Mouse (Mus musculus): ENCODE results near the gene Tppp2.

The Tppp2 gene

DNA sequence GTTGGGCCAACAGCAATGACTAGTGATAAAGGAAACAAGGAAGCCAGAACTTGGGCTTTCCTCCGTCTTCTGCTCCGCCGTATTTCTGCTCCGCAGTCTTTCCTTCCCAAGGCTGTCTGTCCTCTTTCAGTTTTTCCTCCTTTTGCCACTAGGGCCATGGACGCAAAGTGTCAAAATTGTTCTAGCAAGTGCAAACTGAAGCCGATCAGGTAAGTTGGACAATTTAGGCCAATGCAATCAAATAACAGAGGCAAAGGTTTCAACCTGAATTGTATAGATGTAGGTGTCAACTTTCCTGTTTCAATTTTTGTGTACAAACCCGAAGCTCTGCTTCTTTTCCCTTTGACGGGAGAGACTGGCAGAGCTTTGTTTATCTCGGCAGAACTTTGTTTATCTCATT is 11.7 kb downstream of the Tppp2 start:
- in situ Hi-C loops (cut with MboI; ENCODE audit: low pct_unique_long_range_greater_than_20kb in 1 of 2, low sequenced_read_pairs in 2 of 2, unreplicated experiment in 1 of 2) = no loop called here

GRCm38 (mm10) chr14:51930824-51931223 is 12.6 kb downstream of the Tppp2 start:
- in situ Hi-C loops (cut with MboI; ENCODE audit: low pct_unique_long_range_greater_than_20kb in 1 of 2, low sequenced_read_pairs in 2 of 2, unreplicated experiment in 1 of 2) = no loop called here

DNA sequence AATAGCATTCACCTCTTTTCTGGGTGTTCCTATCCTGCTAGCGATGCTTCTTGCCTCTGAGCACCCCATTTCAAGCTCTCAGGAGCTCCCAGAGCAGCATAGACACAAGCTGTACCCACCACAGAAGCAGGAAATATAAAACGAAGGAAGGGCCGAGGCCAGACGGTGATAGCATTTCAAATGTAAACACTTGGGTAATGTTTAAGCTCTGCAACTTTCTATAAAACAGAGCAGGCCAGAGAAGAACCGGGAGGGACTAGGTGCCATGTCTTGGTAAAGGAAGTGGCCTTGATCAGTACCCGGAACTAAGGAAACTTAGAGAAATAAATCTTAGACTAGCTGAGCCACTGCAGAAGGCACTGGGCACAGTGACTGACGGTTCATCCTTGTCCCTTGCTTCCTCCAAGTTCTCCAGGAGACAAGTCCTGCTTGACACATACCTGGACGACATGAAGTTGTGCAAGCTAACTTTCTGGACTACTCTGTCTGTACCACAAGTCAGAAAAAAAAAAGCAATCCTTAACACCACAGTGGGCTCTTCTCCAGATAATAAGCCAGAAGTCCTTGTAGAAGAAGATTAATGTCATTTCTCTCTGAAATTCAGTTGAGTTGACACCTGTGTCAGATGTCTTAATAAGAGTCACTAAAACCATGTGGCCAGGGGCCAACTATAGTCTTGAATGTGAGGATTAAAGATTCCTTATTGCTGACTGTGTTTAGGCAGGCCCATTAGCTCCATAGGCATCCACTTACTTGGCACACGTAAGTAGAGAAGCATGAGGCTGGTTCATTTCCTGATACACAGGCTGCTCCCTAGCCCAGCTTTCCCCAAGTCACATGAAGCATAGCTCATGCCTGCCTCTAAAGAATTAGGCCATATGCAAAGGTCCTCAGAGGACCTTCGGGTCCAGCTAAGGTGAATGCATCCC is 14.1 kb downstream of the Tppp2 start:
- in situ Hi-C loops (cut with MboI; ENCODE audit: low pct_unique_long_range_greater_than_20kb in 1 of 2, low sequenced_read_pairs in 2 of 2, unreplicated experiment in 1 of 2) = no loop called here

DNA sequence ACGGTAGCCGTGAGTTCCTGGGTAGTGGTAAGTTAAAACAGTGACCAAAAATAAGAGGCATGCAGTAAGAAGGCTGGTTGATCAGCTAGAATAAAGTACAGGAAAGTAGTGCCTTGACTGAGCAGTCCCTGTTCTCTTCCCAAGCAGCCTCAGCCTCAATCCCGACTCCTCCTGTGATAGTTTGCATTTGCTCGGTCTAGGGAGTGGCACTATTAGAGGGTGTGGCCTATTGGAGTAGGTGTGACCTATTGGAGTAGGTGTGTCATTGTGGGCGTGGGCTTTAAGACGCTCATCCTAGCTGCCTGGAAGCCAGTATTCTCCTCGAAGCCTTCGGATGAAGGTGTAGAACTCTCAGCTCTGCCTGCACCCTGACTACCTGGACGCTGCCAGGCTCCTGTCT is 20.8 kb downstream of the Tppp2 start:
- in situ Hi-C loops (cut with MboI; ENCODE audit: low pct_unique_long_range_greater_than_20kb in 1 of 2, low sequenced_read_pairs in 2 of 2, unreplicated experiment in 1 of 2) = no loop called here

- in situ Hi-C loops (cut with MboI; ENCODE audit: low pct_unique_long_range_greater_than_20kb in 1 of 2, low sequenced_read_pairs in 2 of 2, unreplicated experiment in 1 of 2) = no loop called here
Observed at GRCm38 (mm10) chr14:51940944-51941560, 22.8 kb downstream of the Tppp2 start.

GRCm38 (mm10) chr14:51941577-51941976 is 23.4 kb downstream of the Tppp2 start:
- in situ Hi-C loops (cut with MboI; ENCODE audit: low pct_unique_long_range_greater_than_20kb in 1 of 2, low sequenced_read_pairs in 2 of 2, unreplicated experiment in 1 of 2) = no loop called here

DNA sequence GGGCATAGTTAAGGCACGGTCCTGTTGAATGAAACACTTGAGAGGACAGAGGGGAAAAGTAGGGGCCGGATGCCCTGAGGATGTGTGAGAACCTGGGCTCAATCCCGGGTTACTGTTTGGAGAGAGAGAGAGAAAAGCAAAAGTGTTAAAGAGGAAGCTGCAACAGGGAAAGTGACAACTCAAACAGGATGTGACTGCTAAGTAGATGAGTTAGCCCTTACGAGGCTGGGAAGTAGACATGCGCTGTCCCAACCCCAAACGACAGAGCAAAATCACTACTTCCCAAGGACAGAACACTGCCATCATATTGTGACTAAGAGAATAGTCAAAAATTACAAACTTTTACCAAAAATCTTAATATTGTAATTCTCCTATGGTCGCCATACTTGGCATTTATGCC is 24.0 kb downstream of the Tppp2 start:
- in situ Hi-C loops (cut with MboI; ENCODE audit: low pct_unique_long_range_greater_than_20kb in 1 of 2, low sequenced_read_pairs in 2 of 2, unreplicated experiment in 1 of 2) = no loop called here

GRCm38 (mm10) chr14:51943336-51943735 is 25.1 kb downstream of the Tppp2 start:
- in situ Hi-C loops (cut with MboI; ENCODE audit: low pct_unique_long_range_greater_than_20kb in 1 of 2, low sequenced_read_pairs in 2 of 2, unreplicated experiment in 1 of 2) = no loop called here

DNA sequence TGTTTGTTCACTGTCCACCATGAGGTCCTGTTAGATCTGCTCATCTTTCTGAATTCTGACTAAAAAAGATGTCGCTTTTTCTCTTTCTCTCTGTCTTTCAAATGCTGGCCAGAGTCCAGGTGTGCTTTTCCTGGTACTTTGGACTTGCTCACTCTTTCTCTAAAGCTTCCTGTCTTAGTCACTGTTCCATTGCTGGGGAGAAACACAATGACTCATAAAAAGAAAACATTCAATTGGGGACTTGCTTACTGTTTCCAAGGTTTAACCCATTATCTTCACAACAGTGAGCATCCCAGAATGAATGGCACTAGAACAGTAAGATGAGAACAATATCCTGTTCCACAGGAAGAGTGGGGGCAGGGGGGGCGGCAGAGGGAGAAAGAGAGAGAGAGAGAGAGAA is 42.1 kb downstream of the Tppp2 start:
- in situ Hi-C loops (cut with MboI; ENCODE audit: low pct_unique_long_range_greater_than_20kb in 1 of 2, low sequenced_read_pairs in 2 of 2, unreplicated experiment in 1 of 2) = no loop called here

- in situ Hi-C loops (cut with MboI; ENCODE audit: low pct_unique_long_range_greater_than_20kb in 1 of 2, low sequenced_read_pairs in 2 of 2, unreplicated experiment in 1 of 2) = no loop called here
Observed at GRCm38 (mm10) chr14:51967400-51967799, 49.2 kb downstream of the Tppp2 start.
